Mouse (Mus musculus): ENCODE results near the gene Crygn.
A peak's percentile ranks its signal among the peaks of the same experiment; 100 is the strongest.

The Crygn gene

DNA sequence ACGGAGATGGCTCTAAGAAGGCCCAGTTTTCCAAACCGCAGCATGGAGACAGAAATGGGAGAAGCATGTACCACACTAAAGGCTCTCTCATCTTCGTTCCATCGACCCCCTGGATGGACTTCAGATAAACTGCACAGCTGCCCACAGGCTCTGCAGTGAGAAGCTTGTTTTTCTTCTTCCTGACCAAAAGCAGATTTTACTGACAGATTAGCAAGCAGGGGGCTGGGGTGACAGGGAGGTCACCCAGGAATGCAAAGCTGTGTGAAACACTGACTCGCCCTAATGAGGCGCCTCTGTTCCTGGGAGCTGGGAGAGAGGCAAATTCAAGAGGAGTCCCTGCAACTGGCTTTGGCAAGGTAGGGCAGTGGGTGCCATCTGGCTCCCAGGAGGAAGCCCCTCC, 10.3 kb downstream of the Crygn start:
- DNase-seq (ENCODE audit: low spot score in 2 of 2): no peak

DNA sequence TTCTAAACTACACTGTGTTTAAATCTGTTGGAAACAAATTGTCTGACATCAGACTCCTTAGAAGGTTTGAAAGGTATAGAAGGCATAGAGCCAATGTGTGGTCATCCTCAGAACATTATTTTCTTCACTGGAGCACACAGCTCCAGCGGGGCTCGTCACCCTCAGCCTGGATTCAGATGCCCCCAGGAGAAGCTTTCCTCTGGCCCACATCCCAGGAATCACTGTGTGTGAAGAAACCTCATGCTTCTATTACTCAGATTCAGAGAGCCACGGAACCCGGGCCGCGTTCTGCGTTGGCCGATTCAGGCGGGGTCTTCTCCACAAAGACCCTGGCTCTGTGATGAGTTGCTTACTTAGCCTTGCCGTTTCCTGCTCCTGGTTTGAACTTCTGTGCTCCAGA, 13.9 kb downstream of the Crygn start:
- DNase-seq (ENCODE audit: low spot score in 2 of 2): no peak

DNA sequence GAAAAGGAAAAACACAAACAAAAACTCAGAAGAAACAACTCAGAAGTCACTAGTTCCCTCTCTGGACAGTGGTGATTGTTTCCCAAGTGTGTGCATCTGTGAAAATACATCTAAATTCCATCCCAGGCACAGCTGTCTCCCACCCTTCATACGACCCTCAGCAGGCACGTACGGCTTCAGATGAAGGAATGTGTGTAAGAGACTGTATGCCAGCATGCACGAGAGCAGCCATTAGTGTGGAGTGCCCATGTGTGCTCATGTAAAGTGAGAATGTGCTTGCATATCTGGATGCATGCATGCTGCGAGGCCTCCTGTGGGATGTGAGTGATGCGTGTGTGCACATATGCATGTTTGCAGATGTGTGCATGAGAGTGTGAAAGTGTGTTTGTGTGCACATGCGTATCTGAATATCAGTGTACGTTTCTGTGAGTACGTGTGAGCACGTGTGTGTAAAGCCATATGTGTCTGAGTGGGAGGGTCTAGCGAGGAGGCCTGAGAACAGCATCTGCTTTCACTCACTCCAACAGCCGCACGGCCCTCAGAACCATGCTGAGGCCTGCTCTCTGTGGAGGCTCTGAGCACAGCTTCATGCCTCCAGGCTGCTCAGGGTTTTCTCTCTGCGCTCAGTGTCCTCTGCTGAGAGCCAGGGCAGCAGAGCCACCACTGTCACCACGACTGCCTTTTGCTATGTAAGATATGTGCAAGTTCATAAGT, 16.5 kb downstream of the Crygn start:
- DNase-seq (ENCODE audit: low spot score in 2 of 2): no peak

DNA sequence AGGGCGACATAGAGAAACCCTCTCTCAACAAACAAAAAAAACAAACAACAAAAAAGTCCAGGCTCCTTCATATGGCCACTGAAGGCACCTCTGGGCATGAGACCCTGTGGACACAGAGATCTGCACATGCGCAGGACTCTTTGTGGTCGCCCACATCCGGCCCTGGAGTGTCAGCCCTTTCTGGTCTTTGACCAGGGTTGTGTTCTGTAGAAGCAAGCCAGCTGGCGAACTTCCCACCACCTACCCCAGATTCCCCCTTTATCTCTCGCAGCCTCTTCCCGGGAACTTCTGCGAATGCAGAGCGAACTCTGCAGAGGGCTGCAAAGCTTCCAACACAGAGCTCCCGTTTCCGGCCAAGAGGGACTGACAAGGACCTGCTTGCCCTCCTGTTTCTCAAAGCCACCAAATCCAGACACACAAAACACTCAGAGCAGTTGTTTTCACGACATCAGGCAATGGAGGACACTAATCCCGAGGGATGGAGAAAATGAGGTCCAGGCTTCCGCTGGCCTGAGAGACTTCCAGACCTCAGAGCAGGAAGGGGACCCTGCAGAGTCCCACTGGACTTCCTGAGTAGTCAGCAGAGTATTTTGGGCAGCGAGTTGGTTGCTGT, 18.6 kb downstream of the Crygn start:
- DNase-seq (ENCODE audit: low spot score in 2 of 2): peak; percentile 15 to 47

DNA sequence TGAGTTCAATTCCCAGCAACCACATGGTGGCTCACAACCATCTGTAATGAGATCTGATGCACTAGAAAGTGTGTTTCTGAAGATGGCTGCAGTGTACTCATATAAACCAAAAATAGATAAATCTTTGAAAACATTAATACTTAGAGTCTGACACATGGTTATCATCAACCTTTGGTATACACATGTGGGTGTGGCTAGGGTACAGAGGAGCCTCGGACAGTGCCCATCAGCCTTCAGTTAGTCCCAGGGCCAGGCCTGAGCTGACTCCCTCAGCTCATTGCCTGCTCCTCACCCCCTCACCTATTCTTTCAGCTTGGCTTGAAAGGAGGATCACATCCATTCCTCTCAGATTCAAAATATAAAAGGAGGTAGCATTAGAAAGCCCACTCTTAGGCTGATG, 19.3 kb downstream of the Crygn start:
- DNase-seq (ENCODE audit: low spot score in 2 of 2): no peak

DNA sequence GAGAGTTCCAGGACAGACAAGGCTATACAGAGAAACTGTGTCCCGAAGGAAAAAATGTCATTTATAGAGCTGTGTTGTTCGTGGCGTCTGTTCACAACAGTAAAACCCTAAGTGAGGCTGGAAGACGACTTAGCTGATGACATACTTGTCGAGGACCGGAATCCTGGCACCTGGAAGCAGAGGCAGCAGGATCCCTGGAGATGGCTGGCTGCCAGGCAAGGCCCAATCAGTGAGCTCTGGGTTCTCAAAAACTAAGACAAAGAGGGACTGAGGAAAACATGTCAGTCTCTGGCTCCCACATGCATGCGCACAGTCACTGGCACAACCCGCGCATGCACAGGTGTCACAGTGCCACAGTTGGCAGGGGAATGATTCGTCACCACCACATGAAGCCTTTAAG, 20.2 kb downstream of the Crygn start:
- no peak for DNase-seq (ENCODE audit: low spot score in 2 of 2)

DNA sequence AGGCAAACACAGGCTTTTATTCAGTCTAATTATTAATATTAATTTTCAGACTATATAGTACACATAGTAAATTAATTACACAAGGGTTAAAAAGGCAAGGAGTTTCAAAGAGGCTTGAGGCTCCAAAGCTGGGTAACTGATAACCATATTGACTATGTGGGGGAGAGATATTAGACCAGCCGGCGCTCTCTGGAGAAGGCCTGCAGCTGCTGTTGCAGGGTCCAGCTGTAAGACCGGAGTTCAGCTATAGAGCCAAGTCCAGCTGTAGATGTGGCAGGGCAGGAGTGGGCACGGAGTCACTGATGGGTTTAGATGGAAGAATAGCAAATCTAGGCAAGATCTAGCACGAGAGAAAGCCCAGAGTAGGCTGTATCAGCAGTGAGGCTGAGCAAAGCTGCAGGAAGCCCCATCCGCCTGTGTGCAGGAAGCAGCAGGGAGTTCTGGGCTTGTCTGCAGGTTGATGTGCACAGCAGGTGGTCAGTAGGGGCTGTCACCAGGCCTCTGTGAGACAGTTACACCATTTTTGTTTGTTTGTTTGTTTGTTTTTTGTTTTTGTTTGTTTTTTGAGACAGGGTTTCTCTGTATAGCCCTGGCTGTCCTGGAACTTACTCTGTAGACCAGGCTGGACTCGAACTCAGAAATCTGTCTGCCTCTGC, 23.9 kb downstream of the Crygn start:
- no peak for DNase-seq (ENCODE audit: low spot score in 2 of 2)

DNA sequence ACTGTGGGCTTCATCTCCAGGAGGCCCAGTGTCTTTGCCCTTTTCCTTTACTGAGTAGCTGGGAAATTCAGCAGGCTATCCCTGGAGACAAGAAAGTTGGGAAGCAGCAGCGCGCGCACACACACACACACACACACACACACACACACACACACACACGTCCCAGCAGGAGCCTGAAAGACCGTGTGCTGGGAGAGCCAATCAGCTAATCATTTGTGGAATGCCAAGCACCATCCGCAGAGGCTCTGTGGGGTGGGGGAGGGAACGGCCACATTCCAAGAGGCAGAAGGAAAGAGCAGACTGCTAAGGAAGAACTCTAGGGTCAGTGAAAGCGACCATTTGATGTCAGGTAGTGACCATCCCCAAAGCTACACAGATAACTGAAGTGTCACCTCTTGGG, 24.7 kb downstream of the Crygn start:
- no peak for DNase-seq (ENCODE audit: low spot score in 2 of 2)

DNA sequence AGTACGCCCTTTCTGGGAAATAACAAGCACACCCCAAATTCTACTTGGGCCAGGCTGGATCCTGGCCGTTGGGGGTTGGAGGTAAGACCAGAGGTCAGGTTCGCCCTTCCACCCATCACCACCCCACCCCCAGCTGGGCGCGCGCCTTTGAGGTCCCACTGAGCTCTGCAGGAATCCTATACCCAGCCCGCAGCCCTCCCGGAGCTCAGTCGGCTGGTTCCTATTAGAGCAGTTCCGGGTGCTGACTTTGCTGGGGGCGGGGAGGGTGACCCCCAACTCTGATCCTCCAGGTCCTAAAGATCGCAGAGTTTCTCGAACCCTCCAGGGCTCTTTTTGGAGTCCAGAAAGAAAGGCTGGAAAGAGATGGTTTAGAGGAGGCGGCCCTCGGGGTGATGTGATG, 26.8 kb downstream of the Crygn start:
- no peak for DNase-seq (ENCODE audit: low spot score in 2 of 2)

DNA sequence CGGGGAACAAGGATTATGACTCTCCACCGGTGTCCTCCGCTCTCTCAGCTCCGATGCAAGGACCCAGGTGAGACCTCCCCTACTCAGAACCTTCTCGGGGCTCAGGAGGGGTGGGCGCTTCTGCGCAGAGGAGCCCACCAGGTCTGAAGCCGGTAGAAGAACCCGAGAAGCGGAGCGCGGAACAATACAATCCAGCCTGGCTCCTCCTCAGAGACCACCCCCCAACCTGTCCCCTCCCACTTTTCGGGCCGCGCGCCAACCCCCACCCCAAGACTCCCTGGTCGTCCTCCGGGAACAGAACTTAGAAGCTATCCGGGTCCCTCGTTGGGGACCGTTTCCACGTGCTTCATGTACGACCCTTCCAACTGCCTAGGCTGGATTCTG, 27.3 kb downstream of the Crygn start, which contains the start of gene Wdr86:
TSS of gene Wdr86 (minus strand) at position 240 of the 384 bp plus-strand sequence.
- no peak for DNase-seq (ENCODE audit: low spot score in 2 of 2)

DNA sequence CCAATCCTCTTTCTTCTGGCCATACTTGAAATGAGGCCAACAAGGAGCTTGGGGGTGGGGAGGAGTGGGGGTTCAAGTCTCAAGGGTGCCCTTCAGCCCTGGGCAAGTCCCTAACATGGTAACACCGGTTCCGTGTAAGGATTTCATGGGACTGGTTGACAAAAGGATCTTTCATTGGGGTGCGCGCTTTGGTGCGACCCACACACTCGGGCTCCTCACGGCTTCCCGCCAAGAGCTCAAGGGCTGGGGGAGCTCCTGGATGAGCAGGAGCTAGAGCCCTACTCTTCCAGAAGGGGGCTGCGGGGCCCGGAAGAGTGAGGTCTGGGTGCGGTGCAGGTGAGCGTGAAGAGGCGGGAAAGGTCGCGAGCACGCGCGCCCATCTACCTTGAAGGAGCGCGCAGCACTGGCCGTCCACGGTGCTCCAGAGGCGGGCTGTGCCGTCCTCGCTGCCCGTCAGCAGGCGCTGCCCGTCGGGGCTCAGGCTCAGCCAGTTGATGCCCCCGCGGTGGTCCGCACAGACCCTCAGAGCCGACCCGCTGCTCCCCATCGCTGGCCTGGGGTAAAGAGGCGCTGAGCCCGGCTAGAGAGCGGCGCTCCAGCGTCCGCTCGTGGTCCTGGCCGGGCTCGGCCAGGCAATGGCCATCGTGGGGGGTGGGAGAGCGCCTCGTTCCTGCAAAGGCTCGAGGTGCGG, 27.9 kb downstream of the Crygn start:
- DNase-seq (ENCODE audit: low spot score in 2 of 2): no peak

DNA sequence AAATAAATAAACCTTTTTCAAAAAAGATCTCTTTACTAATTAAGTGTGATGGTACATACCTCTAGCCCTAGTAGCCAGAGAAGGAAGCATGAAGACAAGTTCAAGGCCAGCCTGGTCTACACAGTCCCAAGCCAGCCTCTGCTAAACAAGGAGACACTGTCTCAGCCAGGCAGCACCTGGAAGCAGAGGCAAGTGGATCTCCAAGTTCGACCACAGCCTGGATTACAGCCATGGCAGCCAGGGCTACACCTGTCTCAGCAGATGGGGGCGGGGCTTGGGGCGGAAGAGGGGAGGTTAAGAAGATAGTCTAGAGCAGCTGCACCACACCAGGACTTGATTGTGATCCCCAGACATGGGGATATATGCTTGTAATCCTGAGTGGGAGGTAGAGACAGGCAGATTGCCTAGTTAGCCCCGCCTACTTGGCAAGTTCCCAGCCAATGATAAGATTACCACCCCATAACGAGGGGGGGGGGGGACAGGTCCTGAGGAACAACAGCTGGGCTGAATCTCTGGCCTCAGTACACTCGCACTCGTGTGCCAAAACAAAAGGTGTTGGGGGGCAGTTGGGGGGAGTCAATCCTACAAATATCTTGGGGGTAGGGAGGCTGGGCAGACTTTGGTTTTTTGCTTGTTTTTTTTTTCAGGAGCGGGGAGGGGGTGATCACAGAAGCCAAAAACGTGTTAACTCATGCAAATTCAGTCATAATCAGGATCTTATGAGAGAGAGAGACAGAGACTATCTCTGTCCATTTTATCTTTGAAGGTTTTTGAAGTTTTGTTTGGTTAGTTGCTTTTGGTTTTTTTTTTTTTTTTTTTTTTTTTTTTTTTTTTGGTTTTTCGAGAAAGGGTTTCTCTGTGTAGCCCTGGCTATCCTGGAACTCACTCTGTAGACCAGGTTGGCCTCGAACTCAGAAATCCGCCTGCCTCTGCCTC, 30.6 kb downstream of the Crygn start:
- DNase-seq (ENCODE audit: low spot score in 2 of 2): no peak

DNA sequence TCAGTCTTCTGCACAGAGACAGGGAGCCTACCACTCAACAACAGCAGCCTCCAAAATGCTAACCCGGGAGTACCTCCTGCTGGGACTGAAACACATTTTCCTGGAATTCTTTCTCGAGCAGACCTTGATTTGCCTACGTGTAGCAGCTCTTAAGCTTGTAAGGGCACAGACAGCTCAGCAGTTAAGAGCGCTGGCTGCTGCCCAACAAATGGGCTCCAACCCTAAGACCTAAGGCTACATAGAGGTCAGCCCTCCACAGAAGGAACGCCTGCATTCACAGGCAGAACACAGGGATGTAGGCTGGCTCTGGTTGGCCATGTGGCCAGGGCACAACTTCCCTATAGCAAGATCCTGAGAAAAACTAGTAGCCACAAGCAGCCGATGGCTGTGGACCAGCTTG, 31.9 kb downstream of the Crygn start:
- no peak for DNase-seq (ENCODE audit: low spot score in 2 of 2)

DNA sequence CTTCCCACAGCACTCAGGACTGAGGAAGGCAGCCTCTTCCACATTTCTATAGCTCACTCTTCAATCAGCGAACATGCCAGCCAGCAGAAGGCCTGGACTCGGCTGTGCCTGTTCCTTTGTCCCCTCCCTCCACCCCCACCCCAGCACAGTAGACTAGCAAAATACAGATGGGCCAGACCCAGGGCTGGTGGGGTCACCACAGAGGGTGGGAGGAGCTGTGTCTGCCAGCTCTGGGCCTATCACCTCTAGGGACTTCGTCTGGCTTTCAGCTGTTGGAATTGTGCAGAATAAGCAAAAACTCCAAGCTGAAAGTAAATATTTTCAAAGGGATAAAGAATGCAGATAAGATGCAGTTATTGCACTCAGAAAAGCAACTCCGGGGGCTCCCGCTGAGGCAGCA, 33.0 kb downstream of the Crygn start:
- no peak for DNase-seq (ENCODE audit: low spot score in 2 of 2)

DNA sequence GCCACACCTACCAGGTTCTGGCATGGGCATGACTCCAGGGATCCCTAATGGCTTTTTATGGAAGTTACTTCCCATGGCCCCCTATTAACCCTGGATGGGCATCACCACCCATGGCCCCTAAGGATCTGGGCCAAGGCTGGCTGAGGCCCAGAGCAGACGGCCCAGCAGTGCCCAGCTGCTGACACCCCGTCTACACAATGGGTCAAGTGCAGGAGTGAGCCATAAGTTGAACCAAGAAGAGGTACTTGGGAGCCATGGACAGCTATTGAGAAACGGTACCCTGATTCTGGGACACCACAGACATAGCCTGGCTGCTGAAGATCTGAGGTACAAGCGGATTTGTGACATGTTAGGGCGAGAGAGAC, 33.6 kb downstream of the Crygn start:
- DNase-seq (ENCODE audit: low spot score in 2 of 2): no peak

DNA sequence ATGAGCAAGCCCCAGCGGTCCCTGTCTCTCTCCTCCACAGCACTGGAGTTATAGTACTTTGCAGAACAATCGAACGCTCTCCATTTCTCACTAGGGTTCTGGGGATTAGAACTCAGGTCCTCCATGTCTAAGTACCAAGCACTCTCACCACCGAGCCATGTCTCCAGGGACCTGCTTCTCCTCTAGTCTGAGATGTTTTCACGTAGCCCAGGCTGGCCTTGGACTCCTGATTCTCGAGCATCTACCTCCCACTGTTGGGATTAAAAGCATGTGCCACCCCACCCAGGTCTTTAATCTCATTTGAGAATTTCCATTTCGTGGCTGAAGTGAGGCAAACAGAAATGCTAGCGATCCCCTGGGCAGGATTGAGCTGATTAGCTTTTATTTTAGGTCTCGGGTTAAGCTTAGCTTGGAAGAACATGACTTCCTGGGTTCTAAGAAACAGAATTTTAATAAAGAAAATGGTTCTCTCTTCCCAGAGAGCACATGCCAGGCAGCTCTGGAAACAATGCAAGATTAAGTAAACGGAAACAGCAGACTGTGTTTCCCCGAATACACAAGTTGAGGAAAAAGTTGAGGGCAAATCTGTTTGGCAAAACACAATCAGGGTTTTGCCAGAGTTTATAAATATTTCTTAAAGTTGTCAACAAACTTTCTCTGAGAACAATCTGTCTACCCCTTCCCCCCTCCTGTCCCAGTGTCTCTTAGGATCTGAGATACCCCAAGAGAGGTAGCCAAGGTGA, 34.1 kb downstream of the Crygn start:
- DNase-seq (ENCODE audit: low spot score in 2 of 2): no peak

DNA sequence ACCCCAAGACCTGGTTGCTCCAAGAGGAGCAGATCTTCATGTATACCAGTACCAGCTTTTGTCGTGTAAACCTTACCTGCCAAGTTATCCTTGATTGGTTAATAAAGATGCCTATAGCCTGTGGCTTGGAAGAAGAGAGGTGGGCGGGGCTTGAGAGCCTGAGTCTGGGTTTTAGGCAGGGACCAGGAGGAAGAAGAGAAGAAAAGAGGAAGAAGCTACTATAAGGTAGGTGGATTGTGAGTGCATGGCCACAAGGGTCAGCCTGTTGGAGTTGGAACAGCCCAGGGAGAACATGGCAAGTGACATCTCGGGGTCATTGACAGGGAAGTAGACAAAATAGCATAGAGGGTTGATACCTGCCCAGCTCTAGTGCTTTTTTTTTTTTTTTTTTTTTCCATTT, 38.0 kb downstream of the Crygn start:
- no peak for DNase-seq (ENCODE audit: low spot score in 2 of 2)

DNA sequence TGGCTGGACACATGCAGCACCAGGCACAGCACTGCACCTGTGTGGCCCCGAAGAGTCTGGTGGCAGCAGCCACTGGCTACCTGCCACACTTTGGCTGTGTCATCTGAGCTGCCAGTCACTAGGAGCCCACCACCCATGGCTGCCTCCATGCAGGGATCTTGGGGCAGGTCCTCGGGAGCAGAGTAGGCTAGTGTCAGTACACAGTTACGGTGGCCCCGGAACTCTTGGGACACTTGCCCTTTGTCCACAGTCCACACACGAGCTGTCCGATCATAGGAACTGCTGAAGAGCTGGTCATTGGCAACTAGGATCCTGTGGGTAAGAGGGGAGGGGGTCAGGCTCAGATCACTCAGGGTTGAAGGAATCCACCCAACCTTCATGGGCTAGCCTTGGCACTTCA, 39.7 kb downstream of the Crygn start:
- DNase-seq (ENCODE audit: low spot score in 2 of 2): no peak

DNA sequence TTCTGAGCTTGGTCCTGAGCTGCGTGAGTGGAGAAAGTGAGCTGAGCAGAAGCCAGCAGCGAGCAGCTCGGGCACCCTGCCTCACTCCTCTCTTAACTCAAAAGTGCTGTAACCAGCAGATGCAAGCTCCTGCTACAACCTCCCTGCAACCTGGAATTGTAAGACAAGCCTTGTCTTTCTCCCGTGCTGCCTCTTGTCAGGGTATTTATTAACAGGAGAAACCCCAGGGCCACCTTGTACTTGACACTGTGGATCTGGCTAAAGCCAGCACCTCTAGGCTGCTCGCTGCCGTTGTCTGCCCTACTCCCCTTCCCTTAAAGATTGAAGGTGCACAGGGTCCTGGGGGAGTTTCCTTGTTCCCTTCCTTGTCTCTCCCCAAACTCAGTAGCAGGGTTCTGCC, 43.8 kb downstream of the Crygn start:
- DNase-seq (ENCODE audit: low spot score in 2 of 2): no peak

DNA sequence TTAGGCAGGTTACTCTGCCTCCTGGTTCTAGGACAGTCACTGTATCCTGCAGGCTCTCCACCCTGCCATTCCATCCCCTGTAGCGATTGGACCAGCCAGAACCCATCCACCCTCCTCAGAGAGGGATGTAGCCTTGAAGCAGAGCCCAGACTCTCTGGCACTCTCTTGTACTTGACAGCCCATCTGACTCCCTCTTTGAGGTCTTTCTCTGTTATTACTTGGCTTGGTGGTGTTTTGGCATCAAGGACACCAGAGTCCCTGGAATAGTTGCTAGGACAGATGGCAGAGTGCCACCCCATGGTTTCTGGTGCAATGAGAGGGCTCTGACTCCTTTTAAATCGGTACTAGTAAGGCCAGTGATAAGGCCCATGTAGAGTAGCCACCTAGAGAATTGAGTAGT, 44.6 kb downstream of the Crygn start:
- peak in 1 of 2 experiments; percentile 29 for DNase-seq (ENCODE audit: low spot score in 2 of 2)

DNA sequence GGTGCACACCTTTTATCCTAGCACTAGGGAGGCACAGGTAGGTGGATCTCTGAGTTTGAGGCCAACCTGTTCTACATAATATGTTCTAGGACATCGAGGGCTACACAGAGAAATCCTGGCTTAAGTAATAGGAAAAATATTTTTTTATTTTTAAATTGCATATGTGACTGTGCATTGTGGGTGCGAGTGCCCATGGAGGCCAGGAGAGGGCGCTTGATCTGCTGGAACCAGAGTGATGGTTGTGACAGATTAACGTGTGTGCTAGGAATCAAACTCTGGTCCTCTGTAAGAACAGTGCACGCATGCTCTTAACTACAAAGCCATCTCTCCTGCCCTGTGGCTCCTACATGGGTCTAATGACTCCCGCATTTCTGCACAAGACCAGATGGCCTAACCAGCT, 46.2 kb downstream of the Crygn start:
- DNase-seq (ENCODE audit: low spot score in 2 of 2): no peak
